Mouse (Mus musculus) olfactory bulb, adult 2 months (tissue): Measurements from ENCODE around the gene Gm12248.

Experiments
- CTCF ChIP-seq: fragments of 200-500 bp; IDR thresholded peaks from 2 replicates; pipeline ENCODE4 v1.5.1; 2012; ENCODE audit warnings: low read depth, mild to moderate bottlenecking, low read length, moderate library complexity; ENCODE audit not compliant: insufficient read depth
- POLR2A ChIP-seq: fragments of 200-500 bp; IDR thresholded peaks from 2 replicates; pipeline ENCODE4 v1.6.1; 2012; ENCODE audit warnings: mild to moderate bottlenecking, low read depth, low read length, moderate library complexity; ENCODE audit not compliant: insufficient read depth

GRCm38 (mm10) chr11:58093021-58093528, at the start of gene Gm12248:
- TF ChIP-seq POLR2A (no peak), CTCF (no peak)
